In genomic region chr4:120612304-120613080, GRCm38 (mm10) we compare ENCODE assay signal across 10 mouse cellular contexts. TPM values are rescaled to one million over a fixed set of nuclear protein-coding genes. Genes with fewer than 3 reads are reported as not detected.
DNase-seq lines count a peak whose midpoint lies in the region; ATAC-seq and TF ChIP-seq lines count a peak whose summit lies in the region.
"Had no signal": no experiment of that assay in that cellular context is flagged by ENCODE, and none has a peak within 500 bp of the region (broad histone marks: within the 10 kb centered on the region; RNA-seq: fewer than 3 reads in every experiment).

No protein-coding gene starts in this region.

- WGBS in hindbrain, postnatal 0 days, result 26% methylated on average over 9 of the region's 9 CpGs

- H3K9me3 ChIP-seq in hindbrain, postnatal 0 days (ENCODE audit: low read length), result no peaks in the 10 kb centered on the region
- H3K9me3 ChIP-seq: limb, embryonic 12.5 days had no signal

- H3K4me2 ChIP-seq in hindbrain, postnatal 0 days (ENCODE audit: low read depth, low read length), result peak overlapping the region; percentile 21; the same call in 1 of the 2 replicates
- H3K4me2 ChIP-seq: limb, embryonic 12.5 days had no signal

- H3K9ac ChIP-seq in hindbrain, postnatal 0 days (replicated peaks; ENCODE audit: low read length), result no peak overlapping the region; the same call in 1 of the 2 replicates
- H3K9ac ChIP-seq: limb, embryonic 12.5 days had no signal

- DNase-seq in adrenal gland, adult 2 months, result peak; percentile 33
- no peak for DNase-seq in adrenal gland, postnatal 4 days (ENCODE audit: low spot score in 2 of 2)
- DNase-seq in thymus, postnatal 0 days (ENCODE audit: low spot score), result peak; percentile 17
- no peak for DNase-seq in thymus, adult 18-20 months
- DNase-seq in hindbrain, postnatal 0 days (ENCODE audit: low spot score), result no peak
- peak; percentile 53 for DNase-seq in yolk sac, embryonic 10.5 days (ENCODE audit: low spot score)
- no peak for DNase-seq in right cerebral cortex, postnatal 25 days
- no peak for DNase-seq in kidney, adult 11 months

- 0 out of 2 replicates have a peak, but pooled peaks cover 6% of the 10 kb centered on the region for H3K4me1 ChIP-seq in hindbrain, postnatal 0 days (ENCODE audit: insufficient read depth, low read length)

- H3K36me3 ChIP-seq in hindbrain, postnatal 0 days (ENCODE audit: insufficient read depth, low read length), result no peaks in the 10 kb centered on the region
- H3K36me3 ChIP-seq: limb, embryonic 12.5 days had no signal

- no peak overlapping the region for H3K27ac ChIP-seq in hindbrain, postnatal 0 days
- H3K27ac ChIP-seq: limb, embryonic 12.5 days had no signal

- no peaks in the 10 kb centered on the region for H3K27me3 ChIP-seq in hindbrain, postnatal 0 days (ENCODE audit: insufficient read depth, low read length)
- H3K27me3 ChIP-seq: limb, embryonic 12.5 days had no signal

- no peak for TF ChIP-seq CTCF in hindbrain, postnatal 0 days (IDR thresholded peaks at IDR 0.05; ENCODE audit: low read depth)

- no peak overlapping the region for H3K4me3 ChIP-seq in hindbrain, postnatal 0 days (ENCODE audit: low read length)
- H3K4me3 ChIP-seq: limb, embryonic 12.5 days had no signal

- ATAC-seq in hindbrain, postnatal 0 days, result no peak

RNA-seq across cellular contexts. Expression of gene Gm8439, which starts 23.9 kb away (rescaled TPM):
- not detected for total RNA-seq in adrenal gland, adult 2 months (2021)
- not detected in 2 replicates for polyA plus RNA-seq in adrenal gland, adult 2 months (2012; rRNA removed)
- not detected for total RNA-seq in adrenal gland, postnatal 4 days (2021)
- not detected in 2 replicates for polyA plus RNA-seq in thymus, postnatal 0 days (2015; fragmentation: Nextera tagmentation; extraction: Ambion mirVana)
- total RNA-seq in hindbrain, postnatal 0 days (2014; rRNA removed), result not detected in 2 replicates
- polyA plus RNA-seq in hindbrain, postnatal 0 days (2015; fragmentation: Nextera tagmentation; extraction: Ambion mirVana), result not detected in 2 replicates
- polyA plus RNA-seq: cortical plate, adult 2 months; limb, embryonic 12.5 days had no signal

RNA-seq across cellular contexts. Expression of gene Ctps, which starts 42.4 kb away (rescaled TPM):
- total RNA-seq in adrenal gland, adult 2 months (2021), result 10 to 100 TPM; 29.5 to 39.8 TPM
- 3.3 and 4.4 TPM in 2 replicates for polyA plus RNA-seq in adrenal gland, adult 2 months (2012; rRNA removed)
- 10 to 100 TPM; 30.3 to 34.3 TPM for total RNA-seq in adrenal gland, postnatal 4 days (2021)
- polyA plus RNA-seq in thymus, postnatal 0 days (2015; fragmentation: Nextera tagmentation; extraction: Ambion mirVana), result 61.6 and 63.5 TPM in 2 replicates
- 42.2 and 52.0 TPM in 2 replicates for total RNA-seq in hindbrain, postnatal 0 days (2014; rRNA removed)
- 61.4 and 65.0 TPM in 2 replicates for polyA plus RNA-seq in hindbrain, postnatal 0 days (2015; fragmentation: Nextera tagmentation; extraction: Ambion mirVana)

RNA-seq across cellular contexts. Expression of gene Cited4, which starts 53.9 kb away (rescaled TPM):
- 10 to 100 TPM; 11.3 to 18.3 TPM for total RNA-seq in adrenal gland, adult 2 months (2021)
- 85.9 and 124 TPM in 2 replicates for polyA plus RNA-seq in adrenal gland, adult 2 months (2012; rRNA removed)
- total RNA-seq in adrenal gland, postnatal 4 days (2021), result 10 to 100 TPM in 1 of 2 experiments, 1 to 10 TPM in 1; 8.2 to 10.4 TPM
- polyA plus RNA-seq in thymus, postnatal 0 days (2015; fragmentation: Nextera tagmentation; extraction: Ambion mirVana), result 3.8 and 4.1 TPM in 2 replicates
- 11.1 and 11.7 TPM in 2 replicates for total RNA-seq in hindbrain, postnatal 0 days (2014; rRNA removed)
- 5.3 and 5.4 TPM in 2 replicates for polyA plus RNA-seq in hindbrain, postnatal 0 days (2015; fragmentation: Nextera tagmentation; extraction: Ambion mirVana)

Comparison
In these comparisons a context has a peak if more than half of its experiments do, and no peak if none do; other contexts are left out.
1. DNase-seq: peak in adrenal gland, adult 2 months (single experiment), thymus, postnatal 0 days (single experiment) and yolk sac, embryonic 10.5 days (single experiment); none in adrenal gland, postnatal 4 days (0 of 2), thymus, adult 18-20 months (0 of 2), hindbrain, postnatal 0 days (single experiment), right cerebral cortex, postnatal 25 days (single experiment) and kidney, adult 11 months (single experiment).